Mouse (Mus musculus): ENCODE measurements around the gene Defb21. TPM values are rescaled to one million over a fixed set of nuclear protein-coding genes. Genes with fewer than 3 reads are reported as not detected.
A peak's percentile ranks its signal among the peaks of the same experiment; 100 is the strongest.

Gene Defb21
- polyA plus RNA-seq, 1 experiment from 2014 or later = not detected

GRCm38 (mm10) chr2:152556655-152557054, 15.9 kb upstream of the Defb21 start:
- 91% methylated on average over 7 of the region's 7 CpGs for WGBS
- Histone ChIP-seq H3K27ac (replicated peaks; ENCODE audit: low read depth, low read length) (no peak overlapping the region), H3K27me3 (ENCODE audit: control insufficient read depth, insufficient read depth, low read length) (no peaks in the 10 kb centered on the region), H3K4me3 (ENCODE audit: low read depth, low read length) (no peak overlapping the region), H3K4me2 (ENCODE audit: low read depth, severe bottlenecking) (no peak overlapping the region), H3K9me3 (ENCODE audit: control insufficient read depth, low read length) (no peaks in the 10 kb centered on the region), H3K36me3 (ENCODE audit: control insufficient read depth, insufficient read depth, low read length) (no peaks in the 10 kb centered on the region), H3K9ac (ENCODE audit: low read length) (no peak overlapping the region), H3K4me1 (ENCODE audit: control insufficient read depth, insufficient read depth, low read length) (no peaks in the 10 kb centered on the region)
- DNase-seq (ENCODE audit: low spot score) (no peak), ATAC-seq (ENCODE audit: insufficient number of reproducible peaks, low FRiP score, low TSS enrichment, low read depth) (no peak)

- Histone ChIP-seq H3K9ac (ENCODE audit: low read length) (no peak within 1 kb of the TSS), H3K9me3 (ENCODE audit: control insufficient read depth, low read length) (no peaks in the 10 kb centered on the region), H3K4me1 (ENCODE audit: control insufficient read depth, insufficient read depth, low read length) (no peaks in the 10 kb centered on the region), H3K27ac (replicated peaks; ENCODE audit: low read depth, low read length) (no peak within 1 kb of the TSS), H3K27me3 (ENCODE audit: control insufficient read depth, insufficient read depth, low read length) (no peaks in the 10 kb centered on the region), H3K36me3 (ENCODE audit: control insufficient read depth, insufficient read depth, low read length) (no peaks in the 10 kb centered on the region), H3K4me3 (ENCODE audit: low read depth, low read length) (no peak within 1 kb of the TSS), H3K4me2 (ENCODE audit: low read depth, severe bottlenecking) (no peak within 1 kb of the TSS)
- DNase-seq (ENCODE audit: low spot score) = no peak
- ATAC-seq (ENCODE audit: insufficient number of reproducible peaks, low FRiP score, low TSS enrichment, low read depth) = no peak
- 90% methylated on average over 5 of the region's 5 CpGs for WGBS
Observed at GRCm38 (mm10) chr2:152569038-152569437, 3.5 kb upstream of the Defb21 start, which contains the start of gene Gm17416. Gene Gm17416 (plus strand): TSS chr2:152569338.

GRCm38 (mm10) chr2:152569881-152570280, 2.7 kb upstream of the Defb21 start:
- H3K9me3 ChIP-seq (ENCODE audit: control insufficient read depth, low read length) = no peaks in the 10 kb centered on the region
- H3K27ac ChIP-seq (replicated peaks; ENCODE audit: low read depth, low read length) = no peak overlapping the region
- no peak overlapping the region for H3K9ac ChIP-seq (ENCODE audit: low read length)
- H3K36me3 ChIP-seq (ENCODE audit: control insufficient read depth, insufficient read depth, low read length) = no peaks in the 10 kb centered on the region
- no peak overlapping the region for H3K4me2 ChIP-seq (ENCODE audit: low read depth, severe bottlenecking)
- ATAC-seq (ENCODE audit: insufficient number of reproducible peaks, low FRiP score, low TSS enrichment, low read depth) (no peak), DNase-seq (ENCODE audit: low spot score) (no peak)
- no peaks in the 10 kb centered on the region for H3K27me3 ChIP-seq (ENCODE audit: control insufficient read depth, insufficient read depth, low read length)
- no peak overlapping the region for H3K4me3 ChIP-seq (ENCODE audit: low read depth, low read length)
- 80% methylated on average over 4 of the region's 4 CpGs for WGBS
- no peaks in the 10 kb centered on the region for H3K4me1 ChIP-seq (ENCODE audit: control insufficient read depth, insufficient read depth, low read length)

- Histone ChIP-seq H3K4me2 (ENCODE audit: low read depth, severe bottlenecking) (no peak overlapping the region), H3K9me3 (ENCODE audit: control insufficient read depth, low read length) (no peaks in the 10 kb centered on the region), H3K4me1 (ENCODE audit: control insufficient read depth, insufficient read depth, low read length) (no peaks in the 10 kb centered on the region), H3K36me3 (ENCODE audit: control insufficient read depth, insufficient read depth, low read length) (no peaks in the 10 kb centered on the region), H3K9ac (ENCODE audit: low read length) (no peak overlapping the region), H3K4me3 (ENCODE audit: low read depth, low read length) (no peak overlapping the region), H3K27me3 (ENCODE audit: control insufficient read depth, insufficient read depth, low read length) (no peaks in the 10 kb centered on the region), H3K27ac (replicated peaks; ENCODE audit: low read depth, low read length) (no peak overlapping the region)
- WGBS = 87% methylated on average over 6 of the region's 6 CpGs
- ATAC-seq (ENCODE audit: insufficient number of reproducible peaks, low FRiP score, low TSS enrichment, low read depth) (no peak), DNase-seq (ENCODE audit: low spot score) (no peak)
Observed at GRCm38 (mm10) chr2:152570313-152570712, 2.2 kb upstream of the Defb21 start.

- ATAC-seq (ENCODE audit: insufficient number of reproducible peaks, low FRiP score, low TSS enrichment, low read depth) (no peak), DNase-seq (ENCODE audit: low spot score) (no peak)
- no peaks in the 10 kb centered on the region for H3K27me3 ChIP-seq (ENCODE audit: control insufficient read depth, insufficient read depth, low read length)
- H3K4me1 ChIP-seq (ENCODE audit: control insufficient read depth, insufficient read depth, low read length) = no peaks in the 10 kb centered on the region
- no peak overlapping the region for H3K4me3 ChIP-seq (ENCODE audit: low read depth, low read length)
- no peaks in the 10 kb centered on the region for H3K9me3 ChIP-seq (ENCODE audit: control insufficient read depth, low read length)
- no peak overlapping the region for H3K9ac ChIP-seq (ENCODE audit: low read length)
- no peaks in the 10 kb centered on the region for H3K36me3 ChIP-seq (ENCODE audit: control insufficient read depth, insufficient read depth, low read length)
- WGBS = 91% methylated on average over 8 of the region's 8 CpGs
- no peak overlapping the region for H3K4me2 ChIP-seq (ENCODE audit: low read depth, severe bottlenecking)
- H3K27ac ChIP-seq (replicated peaks; ENCODE audit: low read depth, low read length) = no peak overlapping the region
Observed at GRCm38 (mm10) chr2:152573484-152573883, 940 bp downstream of the Defb21 start.

GRCm38 (mm10) chr2:152580107-152580506, 7.6 kb downstream of the Defb21 start, which contains the start of gene Defb19:
Gene Defb19 (minus strand): TSS chr2:152580312.
- no peaks in the 10 kb centered on the region for H3K4me1 ChIP-seq (ENCODE audit: control insufficient read depth, insufficient read depth, low read length)
- ATAC-seq (ENCODE audit: insufficient number of reproducible peaks, low FRiP score, low TSS enrichment, low read depth) (no peak), DNase-seq (ENCODE audit: low spot score) (no peak)
- H3K36me3 ChIP-seq (ENCODE audit: control insufficient read depth, insufficient read depth, low read length) = no peaks in the 10 kb centered on the region
- H3K4me3 ChIP-seq (ENCODE audit: low read depth, low read length) = no peak within 1 kb of the TSS
- no peaks in the 10 kb centered on the region for H3K27me3 ChIP-seq (ENCODE audit: control insufficient read depth, insufficient read depth, low read length)
- no peaks in the 10 kb centered on the region for H3K9me3 ChIP-seq (ENCODE audit: control insufficient read depth, low read length)
- 64% methylated on average over 7 of the region's 7 CpGs for WGBS
- H3K9ac ChIP-seq (ENCODE audit: low read length) = no peak within 1 kb of the TSS
- H3K4me2 ChIP-seq (ENCODE audit: low read depth, severe bottlenecking) = no peak within 1 kb of the TSS
- no peak within 1 kb of the TSS for H3K27ac ChIP-seq (replicated peaks; ENCODE audit: low read depth, low read length)

- WGBS = 90% methylated on average over 11 of the region's 11 CpGs
- no peak overlapping the region for H3K4me3 ChIP-seq (ENCODE audit: low read depth, low read length)
- no peaks in the 10 kb centered on the region for H3K4me1 ChIP-seq (ENCODE audit: control insufficient read depth, insufficient read depth, low read length)
- no peak overlapping the region for H3K4me2 ChIP-seq (ENCODE audit: low read depth, severe bottlenecking)
- H3K27me3 ChIP-seq (ENCODE audit: control insufficient read depth, insufficient read depth, low read length) = no peaks in the 10 kb centered on the region
- no peaks in the 10 kb centered on the region for H3K36me3 ChIP-seq (ENCODE audit: control insufficient read depth, insufficient read depth, low read length)
- ATAC-seq (ENCODE audit: insufficient number of reproducible peaks, low FRiP score, low TSS enrichment, low read depth) = no peak
- no peak overlapping the region for H3K9ac ChIP-seq (ENCODE audit: low read length)
- no peaks in the 10 kb centered on the region for H3K9me3 ChIP-seq (ENCODE audit: control insufficient read depth, low read length)
- no peak for DNase-seq (ENCODE audit: low spot score)
- H3K27ac ChIP-seq (replicated peaks; ENCODE audit: low read depth, low read length) = no peak overlapping the region
Observed at GRCm38 (mm10) chr2:152580612-152581011, 8.1 kb downstream of the Defb21 start.

GRCm38 (mm10) chr2:152586926-152587560, 14.5 kb downstream of the Defb21 start:
- no peak overlapping the region for H3K27ac ChIP-seq (replicated peaks; ENCODE audit: low read depth, low read length)
- WGBS = 77% methylated on average over 4 of the region's 4 CpGs
- DNase-seq (ENCODE audit: low spot score) = peak; percentile 26

GRCm38 (mm10) chr2:152588450-152588849, 15.9 kb downstream of the Defb21 start:
- Histone ChIP-seq H3K9ac (ENCODE audit: low read length) (no peak overlapping the region), H3K36me3 (ENCODE audit: control insufficient read depth, insufficient read depth, low read length) (no peaks in the 10 kb centered on the region), H3K4me1 (ENCODE audit: control insufficient read depth, insufficient read depth, low read length) (no peaks in the 10 kb centered on the region), H3K27me3 (ENCODE audit: control insufficient read depth, insufficient read depth, low read length) (no peaks in the 10 kb centered on the region), H3K9me3 (ENCODE audit: control insufficient read depth, low read length) (no peaks in the 10 kb centered on the region), H3K4me2 (ENCODE audit: low read depth, severe bottlenecking) (no peak overlapping the region), H3K4me3 (ENCODE audit: low read depth, low read length) (no peak overlapping the region), H3K27ac (replicated peaks; ENCODE audit: low read depth, low read length) (no peak overlapping the region)
- 42% methylated on average over 2 of the region's 2 CpGs for WGBS
- ATAC-seq (ENCODE audit: insufficient number of reproducible peaks, low FRiP score, low TSS enrichment, low read depth) (no peak), DNase-seq (ENCODE audit: low spot score) (no peak)

More at GRCm38 (mm10) chr2:152586926-152587560, 14.5 kb downstream of the Defb21 start:
- no peaks in the 10 kb centered on the region for H3K27me3 ChIP-seq (ENCODE audit: control insufficient read depth, insufficient read depth, low read length)
- H3K4me2 ChIP-seq (ENCODE audit: low read depth, severe bottlenecking) = no peak overlapping the region
- H3K4me1 ChIP-seq (ENCODE audit: control insufficient read depth, insufficient read depth, low read length) = no peaks in the 10 kb centered on the region
- no peaks in the 10 kb centered on the region for H3K9me3 ChIP-seq (ENCODE audit: control insufficient read depth, low read length)
- H3K36me3 ChIP-seq (ENCODE audit: control insufficient read depth, insufficient read depth, low read length) = no peaks in the 10 kb centered on the region
- no peak overlapping the region for H3K9ac ChIP-seq (ENCODE audit: low read length)
- no peak overlapping the region for H3K4me3 ChIP-seq (ENCODE audit: low read depth, low read length)
- ATAC-seq (ENCODE audit: insufficient number of reproducible peaks, low FRiP score, low TSS enrichment, low read depth) = no peak
